Mouse (Mus musculus): ENCODE measurements around the gene Ms4a18. TPM values are rescaled to one million over a fixed set of nuclear protein-coding genes. Genes with fewer than 3 reads are reported as not detected.

The Ms4a18 gene
- total and polyA plus RNA-seq, 2 experiments from 2014 or later: not detected

DNA sequence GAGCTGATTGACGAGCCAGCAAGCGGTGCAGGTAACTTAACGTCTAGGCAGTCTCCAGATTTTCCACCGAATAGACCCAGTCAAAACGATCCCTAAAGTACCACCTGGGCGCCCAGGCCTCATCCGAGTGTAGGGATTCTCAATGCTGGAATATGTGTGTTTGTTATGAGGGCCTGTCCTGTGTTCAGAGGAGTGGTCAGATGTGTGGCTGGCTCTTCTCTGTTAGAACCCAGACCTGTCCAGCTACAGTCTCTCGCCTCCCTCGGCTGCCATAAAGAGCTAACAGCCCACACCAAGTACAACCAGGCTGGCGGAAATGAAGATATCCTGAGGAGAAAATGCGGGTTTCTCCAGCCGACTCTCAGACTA is 57.9 kb downstream of the Ms4a18 start:
- no peak overlapping the region for H3K4me2 ChIP-seq (ENCODE audit: low read depth, low read length)
- no peak for ATAC-seq (ENCODE audit: insufficient read depth, low read depth)

DNA sequence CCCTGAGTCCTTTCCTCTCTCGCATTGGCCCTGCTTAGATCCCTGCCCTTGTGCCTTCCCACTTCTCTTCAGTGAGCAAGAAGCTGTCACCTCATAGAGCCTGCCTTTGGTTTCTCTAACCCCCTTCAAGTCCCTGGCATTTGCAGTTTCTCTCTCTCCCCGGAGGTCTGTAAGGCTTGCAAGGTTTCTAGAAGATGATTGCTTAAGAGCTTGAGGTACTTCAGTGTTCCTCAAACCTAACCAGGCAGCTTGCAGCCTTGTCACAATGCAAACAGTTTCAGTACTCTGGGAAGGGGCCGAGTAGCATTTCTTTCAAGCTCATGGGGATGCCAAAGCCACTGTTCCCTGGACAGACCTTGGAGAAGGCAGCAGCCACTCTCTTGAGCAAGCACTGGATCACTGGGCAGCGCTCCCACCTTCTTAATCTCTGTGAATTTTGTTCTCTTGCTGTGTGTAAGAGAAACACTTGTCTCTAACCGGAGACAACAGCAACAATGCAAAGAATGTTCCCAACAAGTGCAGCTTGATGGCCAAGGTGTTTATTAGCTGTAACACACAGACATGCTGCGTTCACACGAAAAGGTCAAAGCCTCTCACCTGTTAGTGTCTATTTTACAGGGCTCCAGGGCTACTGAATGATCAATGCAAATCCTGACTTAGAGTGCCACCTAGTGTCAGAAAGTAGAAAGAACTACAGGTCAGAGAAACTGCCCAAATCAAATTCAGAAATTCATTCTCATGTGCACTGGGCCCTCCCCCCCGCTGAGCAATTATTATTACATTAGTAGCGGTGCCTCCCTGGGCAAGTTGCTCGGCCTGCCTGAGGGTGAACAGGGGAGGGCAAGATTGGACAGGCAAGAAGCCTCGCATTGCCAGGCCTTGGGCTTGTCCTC is 58.5 kb downstream of the Ms4a18 start:
- Histone ChIP-seq H3K9ac (replicated peaks; ENCODE audit: low read depth, low read length) (no peak overlapping the region), H3K4me3 (ENCODE audit: low read depth, low read length) (no peak overlapping the region), H3K4me2 (ENCODE audit: low read depth, low read length) (no peak overlapping the region), H3K27me3 (ENCODE audit: control insufficient read depth, insufficient read depth, low read length) (no peaks in the 10 kb centered on the region), H3K27ac (ENCODE audit: low read depth) (no peak overlapping the region), H3K4me1 (ENCODE audit: control insufficient read depth, insufficient read depth) (no peaks in the 10 kb centered on the region), H3K9me3 (replicated peaks; ENCODE audit: control insufficient read depth, low read length) (no peaks in the 10 kb centered on the region), H3K36me3 (replicated peaks; ENCODE audit: control insufficient read depth, insufficient read depth, low read length) (no peaks in the 10 kb centered on the region)
- peak; percentile 68 for ATAC-seq (ENCODE audit: insufficient read depth, low read depth)
- DNase-seq (ENCODE audit: low spot score): peak; percentile 74
- peak; percentile 86 for TF ChIP-seq CTCF (IDR thresholded peaks at IDR 0.05; ENCODE audit: low read depth)
- no peak for TF ChIP-seq EP300 (IDR thresholded peaks at IDR 0.05; ENCODE audit: low read depth)
- 29% methylated on average over 11 of the region's 11 CpGs for WGBS

More for the DNA sequence above, 57.9 kb downstream of the Ms4a18 start:
- Histone ChIP-seq H3K36me3 (replicated peaks; ENCODE audit: control insufficient read depth, insufficient read depth, low read length) (no peaks in the 10 kb centered on the region), H3K27ac (ENCODE audit: low read depth) (no peak overlapping the region), H3K9me3 (replicated peaks; ENCODE audit: control insufficient read depth, low read length) (no peaks in the 10 kb centered on the region), H3K9ac (replicated peaks; ENCODE audit: low read depth, low read length) (no peak overlapping the region), H3K4me3 (ENCODE audit: low read depth, low read length) (no peak overlapping the region), H3K27me3 (ENCODE audit: control insufficient read depth, insufficient read depth, low read length) (no peaks in the 10 kb centered on the region), H3K4me1 (ENCODE audit: control insufficient read depth, insufficient read depth) (no peaks in the 10 kb centered on the region)
- DNase-seq (ENCODE audit: low spot score): no peak
- no peak for TF ChIP-seq CTCF (IDR thresholded peaks at IDR 0.05; ENCODE audit: low read depth)
- no peak for TF ChIP-seq EP300 (IDR thresholded peaks at IDR 0.05; ENCODE audit: low read depth)
- WGBS: 43% methylated on average over 12 of the region's 12 CpGs

DNA sequence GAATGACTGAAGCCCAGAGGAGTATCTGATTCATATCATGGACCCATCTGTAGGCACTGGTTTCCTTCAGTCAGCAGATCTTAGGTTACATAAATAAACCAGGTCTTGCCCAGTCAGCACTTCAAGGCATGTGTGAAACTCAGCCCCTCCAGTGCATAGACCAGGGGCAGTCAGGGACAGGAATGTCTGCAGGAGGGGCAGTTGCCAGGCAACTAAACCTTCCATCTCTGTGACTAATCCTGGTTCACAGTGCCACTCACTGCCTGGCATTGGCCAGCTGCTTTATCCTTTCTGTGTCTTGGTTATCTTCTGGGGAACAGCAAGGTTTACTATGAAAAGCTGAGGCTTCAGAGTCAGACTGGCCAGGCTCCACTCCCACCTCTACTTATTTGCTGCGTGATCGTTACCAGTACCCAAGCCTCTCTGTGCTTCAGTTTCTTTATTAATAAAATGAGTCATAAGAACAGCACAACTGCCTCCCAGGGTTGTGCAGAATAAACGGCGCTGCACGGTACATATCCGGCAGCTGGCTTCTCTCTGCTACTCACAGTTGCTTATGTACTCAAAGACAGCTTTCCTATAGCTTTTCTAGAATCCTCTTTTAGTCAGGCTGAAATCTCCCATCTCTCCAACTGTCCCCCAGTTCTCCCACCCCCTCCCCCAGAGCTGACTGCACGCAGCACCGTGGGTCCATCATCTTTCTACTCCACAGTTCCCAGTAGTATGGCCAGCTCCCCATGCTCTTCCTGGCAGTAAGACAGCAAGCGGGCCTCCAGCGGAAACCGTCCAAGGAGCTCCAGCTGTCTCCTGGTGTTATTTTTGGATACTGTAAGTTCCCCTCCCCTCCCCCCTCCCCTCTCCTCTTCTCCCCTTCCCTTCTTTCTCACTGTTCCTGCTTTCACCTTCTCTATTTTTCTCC is 65.6 kb downstream of the Ms4a18 start:
- TF ChIP-seq CTCF (IDR thresholded peaks at IDR 0.05; ENCODE audit: low read depth) (no peak), EP300 (IDR thresholded peaks at IDR 0.05; ENCODE audit: low read depth) (no peak)
- no peak overlapping the region for H3K9ac ChIP-seq (replicated peaks; ENCODE audit: low read depth, low read length)

DNA sequence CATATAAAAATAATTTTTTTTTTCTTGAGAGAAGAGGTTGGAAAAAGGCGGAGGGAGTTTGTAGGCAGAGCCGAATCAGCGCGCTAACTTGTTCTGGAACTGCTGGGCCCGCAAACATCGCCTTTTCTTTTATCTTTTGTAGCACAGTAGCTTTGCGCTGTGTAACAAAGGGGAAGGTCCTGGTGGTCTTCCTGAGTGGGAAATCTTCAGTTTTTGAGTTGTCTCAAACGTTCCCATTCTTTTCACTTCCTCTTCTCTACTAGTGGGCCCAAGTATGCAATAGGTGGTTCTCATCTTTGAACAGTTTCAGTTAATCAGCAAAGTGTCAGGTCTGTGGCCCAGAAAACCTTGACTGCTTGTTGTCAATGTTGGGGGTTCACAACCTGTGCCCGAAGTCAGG is 68.3 kb downstream of the Ms4a18 start:
- no peaks in the 10 kb centered on the region for H3K9me3 ChIP-seq (replicated peaks; ENCODE audit: control insufficient read depth, low read length)
- no peaks in the 10 kb centered on the region for H3K27me3 ChIP-seq (ENCODE audit: control insufficient read depth, insufficient read depth, low read length)
- peak overlapping the region; percentile 98 for H3K4me2 ChIP-seq (ENCODE audit: low read depth, low read length)
- peak overlapping the region; percentile 68 for H3K27ac ChIP-seq (ENCODE audit: low read depth)
- 25% methylated on average over 9 of the region's 9 CpGs for WGBS
- H3K9ac ChIP-seq (replicated peaks; ENCODE audit: low read depth, low read length): peak overlapping the region; percentile 57
- no peak for TF ChIP-seq EP300 (IDR thresholded peaks at IDR 0.05; ENCODE audit: low read depth)
- TF ChIP-seq CTCF (IDR thresholded peaks at IDR 0.05; ENCODE audit: low read depth): no peak
- DNase-seq (ENCODE audit: low spot score) (no peak), ATAC-seq (ENCODE audit: insufficient read depth, low read depth) (no peak)
- H3K4me3 ChIP-seq (ENCODE audit: low read depth, low read length): peak overlapping the region; percentile 76
- peaks cover 29% of the 10 kb centered on the region for H3K4me1 ChIP-seq (ENCODE audit: control insufficient read depth, insufficient read depth)
- H3K36me3 ChIP-seq (replicated peaks; ENCODE audit: control insufficient read depth, insufficient read depth, low read length): peaks cover 13% of the 10 kb centered on the region

More for the DNA sequence above, 65.6 kb downstream of the Ms4a18 start:
- no peak overlapping the region for H3K4me3 ChIP-seq (ENCODE audit: low read depth, low read length)
- H3K9me3 ChIP-seq (replicated peaks; ENCODE audit: control insufficient read depth, low read length): no peaks in the 10 kb centered on the region
- peaks cover 24% of the 10 kb centered on the region for H3K4me1 ChIP-seq (ENCODE audit: control insufficient read depth, insufficient read depth)
- ATAC-seq (ENCODE audit: insufficient read depth, low read depth) (peak; percentile 40), DNase-seq (ENCODE audit: low spot score) (peak; percentile 50)
- peak overlapping the region; percentile 63 for H3K27ac ChIP-seq (ENCODE audit: low read depth)
- WGBS: 25% methylated on average over 11 of the region's 11 CpGs
- H3K27me3 ChIP-seq (ENCODE audit: control insufficient read depth, insufficient read depth, low read length): no peaks in the 10 kb centered on the region
- no peaks in the 10 kb centered on the region for H3K36me3 ChIP-seq (replicated peaks; ENCODE audit: control insufficient read depth, insufficient read depth, low read length)
- H3K4me2 ChIP-seq (ENCODE audit: low read depth, low read length): peak overlapping the region; percentile 24

DNA sequence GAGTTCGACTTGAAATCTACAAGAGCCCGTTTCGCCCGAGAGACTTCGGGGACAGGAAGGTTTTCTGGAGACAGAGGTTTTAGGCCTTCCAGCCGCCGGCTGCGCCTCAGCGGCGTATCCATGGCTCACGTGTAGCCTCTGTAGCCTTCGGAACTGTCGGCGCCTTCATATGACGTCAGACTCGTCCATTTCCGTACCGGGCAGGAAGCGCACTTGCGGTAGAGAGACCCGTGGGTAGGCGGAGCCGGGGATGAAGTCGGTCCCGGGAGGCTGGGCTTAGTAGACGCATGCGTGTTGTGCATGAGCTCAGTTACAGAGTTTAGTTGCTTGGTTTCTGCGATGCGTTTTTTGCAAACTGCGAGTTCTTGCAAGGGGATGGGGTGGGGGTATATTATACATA is 68.7 kb downstream of the Ms4a18 start, which contains the start of gene Ccdc86:
Gene Ccdc86, minus strand, starts transcription at position 155 of the 400 bp plus-strand sequence.
- Histone ChIP-seq H3K4me2 (ENCODE audit: low read depth, low read length) (peak within 1 kb of the TSS; percentile 98), H3K27ac (ENCODE audit: low read depth) (peak within 1 kb of the TSS; percentile 68), H3K4me1 (ENCODE audit: control insufficient read depth, insufficient read depth) (peaks cover 29% of the 10 kb centered on the region), H3K27me3 (ENCODE audit: control insufficient read depth, insufficient read depth, low read length) (no peaks in the 10 kb centered on the region), H3K4me3 (ENCODE audit: low read depth, low read length) (peak within 1 kb of the TSS; percentile 76), H3K9ac (replicated peaks; ENCODE audit: low read depth, low read length) (peak within 1 kb of the TSS; percentile 82), H3K36me3 (replicated peaks; ENCODE audit: control insufficient read depth, insufficient read depth, low read length) (peaks cover 17% of the 10 kb centered on the region), H3K9me3 (replicated peaks; ENCODE audit: control insufficient read depth, low read length) (no peaks in the 10 kb centered on the region)
- ATAC-seq (ENCODE audit: insufficient read depth, low read depth) (peak; percentile 96), DNase-seq (ENCODE audit: low spot score) (peak; percentile 99)
- TF ChIP-seq CTCF (IDR thresholded peaks at IDR 0.05; ENCODE audit: low read depth): no peak
- TF ChIP-seq EP300 (IDR thresholded peaks at IDR 0.05; ENCODE audit: low read depth): peak; percentile 58; the same call in 1 of the 2 replicates
- under 1% methylated on average over 30 of the region's 30 CpGs for WGBS
